Mouse (Mus musculus): ENCODE results near the gene Tmem44.

Gene Tmem44

DNA sequence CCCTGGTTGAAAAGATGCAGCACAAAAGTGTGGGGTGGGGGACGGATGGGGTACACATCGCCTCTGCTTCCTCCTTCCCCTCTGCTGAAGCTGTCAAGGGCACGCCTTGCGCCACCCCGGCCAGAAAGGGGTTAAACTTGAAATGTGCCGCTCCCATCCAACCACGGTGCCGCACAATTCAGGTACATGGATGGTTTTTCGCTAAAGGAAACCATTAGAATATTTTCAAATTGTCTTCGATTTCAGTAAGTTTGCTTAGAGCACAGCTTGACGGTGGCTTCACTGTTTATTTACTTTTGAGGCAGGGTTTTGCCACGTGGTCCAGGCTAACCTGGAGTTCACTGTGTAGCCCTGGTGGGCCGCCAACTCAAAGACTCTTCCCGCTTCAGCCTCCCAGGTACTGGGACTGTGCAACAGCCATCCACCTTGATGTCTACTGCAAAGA, at the start of gene Tmem44:
Tmem44 (minus strand) TSS at position 95 of the 445 bp plus-strand sequence.
- in situ Hi-C loops (cut with MboI; ENCODE audit: low pct_unique_long_range_greater_than_20kb in 1 of 2, low sequenced_read_pairs in 2 of 2, unreplicated experiment in 1 of 2), result no loop called here

DNA sequence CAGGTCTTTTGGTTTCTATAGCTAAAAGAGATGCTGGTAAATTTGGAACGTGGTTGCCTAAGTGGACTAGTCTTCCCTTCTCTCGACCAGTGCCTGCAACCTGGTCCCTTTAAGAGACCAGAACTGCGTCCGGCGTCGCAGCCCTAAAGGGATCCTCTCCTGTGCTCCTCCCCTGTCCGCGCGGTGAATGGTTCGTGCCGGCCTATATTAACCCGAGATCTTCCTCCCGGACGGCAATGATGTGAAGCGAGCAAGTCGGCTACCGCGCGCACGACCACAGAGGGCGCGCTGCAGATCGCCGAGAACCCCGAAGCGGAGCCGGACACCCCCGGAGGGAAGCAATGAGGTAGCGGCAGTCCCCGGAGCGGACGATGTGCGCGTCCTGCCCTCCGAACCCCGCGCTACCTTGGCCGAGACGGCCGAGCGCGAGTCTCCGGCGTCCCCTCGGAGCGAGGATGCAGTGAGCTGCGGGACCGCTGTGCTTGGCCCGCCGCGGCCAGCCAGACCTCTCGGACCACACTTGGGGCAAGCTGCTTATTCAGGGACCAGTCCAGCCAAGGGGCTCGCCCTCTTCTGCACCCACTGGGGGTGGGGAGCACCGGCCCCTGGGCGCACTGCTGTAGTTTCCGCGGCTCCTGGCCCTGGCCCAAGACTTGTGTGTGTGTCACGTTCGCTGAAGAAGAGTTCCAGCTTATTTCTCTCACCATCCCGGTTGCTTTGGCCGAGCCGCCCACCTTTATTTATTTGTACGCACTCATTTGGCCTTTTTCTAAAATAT, 49.0 kb upstream of the Tmem44 start, which contains the start of gene Fam43a:
Fam43a (plus strand) TSS at position 233 of the 778 bp plus-strand sequence.
- in situ Hi-C loops (cut with MboI; ENCODE audit: low pct_unique_long_range_greater_than_20kb in 1 of 2, low sequenced_read_pairs in 2 of 2, unreplicated experiment in 1 of 2), result loop anchor here (10.0 to 25.0 kb wide), 7 partner anchors 145 to 763 kb away; no protein-coding TSS in a partner anchor

DNA sequence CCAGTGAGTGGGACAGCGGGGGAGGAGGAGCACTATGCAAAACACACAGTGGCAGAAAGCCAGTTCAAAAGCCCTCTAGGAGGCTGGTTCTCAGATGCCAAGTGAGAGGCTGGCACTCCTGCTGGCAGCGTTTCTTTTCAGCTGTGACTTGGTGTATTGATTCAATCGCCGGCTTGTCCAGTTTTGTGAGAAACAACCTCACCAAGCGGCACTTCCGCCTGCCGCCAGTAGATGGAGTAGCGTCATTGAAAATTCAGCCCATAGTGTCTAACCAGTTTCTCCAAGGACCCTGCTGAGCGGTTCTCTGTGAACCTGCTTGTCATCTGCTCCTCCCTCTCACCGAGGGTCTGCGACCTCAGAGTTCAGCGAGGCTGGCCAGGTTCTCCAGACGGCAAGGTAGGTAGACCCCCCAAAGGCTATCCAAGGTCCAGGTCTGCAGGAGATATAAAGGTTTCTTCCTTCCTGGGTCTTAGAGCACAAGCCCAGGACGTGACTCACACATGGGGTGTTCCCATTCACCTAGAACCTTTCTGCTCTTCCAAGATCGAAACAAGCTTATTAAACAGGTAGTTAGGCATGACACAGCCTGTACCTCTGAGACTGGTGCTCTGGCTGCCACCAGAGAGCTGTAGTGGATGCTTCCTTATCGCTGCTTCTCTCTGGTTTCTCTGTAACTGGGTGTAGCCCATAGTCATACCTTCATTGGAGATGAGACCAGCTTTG, 46.5 kb upstream of the Tmem44 start:
- in situ Hi-C loops (cut with MboI; ENCODE audit: low pct_unique_long_range_greater_than_20kb in 1 of 2, low sequenced_read_pairs in 2 of 2, unreplicated experiment in 1 of 2), result loop anchor here (10.0 to 25.0 kb wide), 7 partner anchors 148 to 765 kb away; no protein-coding TSS in a partner anchor

DNA sequence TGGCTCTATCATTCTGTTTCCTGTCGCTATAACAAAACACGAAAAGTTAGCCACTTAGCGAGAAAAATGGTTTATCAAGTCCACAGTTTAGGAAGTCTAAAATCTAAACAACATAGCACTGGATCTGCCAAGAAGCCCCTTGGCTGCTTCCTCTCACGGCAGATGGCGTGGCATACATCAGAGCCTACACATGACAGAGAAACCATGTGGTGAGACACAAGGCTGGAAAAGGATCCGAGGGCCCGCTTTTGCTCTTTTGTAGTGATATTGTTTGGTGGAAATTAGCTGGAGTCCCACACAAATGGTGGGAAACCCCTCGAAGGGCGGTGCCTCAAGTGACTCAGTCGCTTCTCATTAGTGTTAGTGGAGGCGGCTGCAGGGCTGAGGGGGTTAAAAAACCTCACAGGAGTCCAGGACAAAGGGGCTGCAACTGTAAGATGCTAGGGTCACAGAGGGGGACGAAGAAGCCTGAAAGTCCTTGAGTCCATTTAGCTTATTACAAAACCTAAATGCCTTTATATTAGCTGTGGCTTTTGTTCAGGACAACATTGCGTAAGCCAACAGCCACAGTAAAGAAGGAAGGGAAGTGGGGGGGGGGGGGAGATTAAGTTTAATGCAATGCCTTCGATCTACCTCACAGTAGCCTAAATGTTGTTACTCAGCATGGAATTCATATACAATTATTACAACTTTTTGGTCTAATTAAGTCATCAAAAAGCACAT, 45.4 kb upstream of the Tmem44 start:
- in situ Hi-C loops (cut with MboI; ENCODE audit: low pct_unique_long_range_greater_than_20kb in 1 of 2, low sequenced_read_pairs in 2 of 2, unreplicated experiment in 1 of 2), result loop anchor here (10.0 to 25.0 kb wide), 7 partner anchors 149 to 766 kb away; no protein-coding TSS in a partner anchor

DNA sequence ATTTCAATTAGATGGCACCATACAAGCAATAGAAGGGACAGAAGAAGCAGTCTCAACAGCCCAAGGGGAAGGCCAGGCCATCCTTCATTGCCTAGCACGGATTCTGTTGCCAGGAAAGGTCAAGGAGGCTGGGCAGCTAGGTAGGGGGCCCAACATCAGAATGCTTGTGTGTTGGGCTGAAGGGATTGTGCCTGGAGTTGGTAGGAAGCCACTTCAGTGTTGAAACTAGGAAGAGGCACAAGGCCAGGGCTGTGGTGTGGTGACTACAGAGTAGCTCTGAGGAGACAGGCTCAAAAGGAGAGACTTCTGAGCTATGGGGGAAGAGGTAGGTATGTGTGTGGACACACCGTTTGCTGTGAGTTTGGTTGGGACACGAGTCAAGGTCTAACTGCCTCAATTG, 44.7 kb upstream of the Tmem44 start:
- in situ Hi-C loops (cut with MboI; ENCODE audit: low pct_unique_long_range_greater_than_20kb in 1 of 2, low sequenced_read_pairs in 2 of 2, unreplicated experiment in 1 of 2), result loop anchor here (10.0 to 25.0 kb wide), 7 partner anchors 149 to 767 kb away; no protein-coding TSS in a partner anchor

DNA sequence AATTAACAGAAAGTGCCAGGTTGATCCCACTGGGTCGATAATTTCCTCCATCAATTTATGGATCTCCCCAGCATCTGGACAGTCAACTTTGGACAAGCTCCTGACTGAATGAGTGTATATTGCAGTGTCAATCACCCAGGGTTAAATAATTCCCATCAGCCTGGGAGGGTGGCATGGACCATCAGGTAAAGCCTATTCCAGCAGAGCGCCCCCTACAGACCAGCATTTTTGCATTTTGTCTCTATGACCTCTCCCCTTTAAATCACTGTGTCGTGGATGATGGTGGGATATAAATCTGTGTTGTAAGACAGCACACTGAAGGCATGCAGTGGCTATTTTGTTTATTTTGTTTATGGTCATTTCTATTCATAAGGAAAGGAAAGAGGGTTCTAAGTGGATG, 41.3 kb upstream of the Tmem44 start:
- in situ Hi-C loops (cut with MboI; ENCODE audit: low pct_unique_long_range_greater_than_20kb in 1 of 2, low sequenced_read_pairs in 2 of 2, unreplicated experiment in 1 of 2), result loop anchor here (10.0 to 25.0 kb wide), 7 partner anchors 153 to 770 kb away; no protein-coding TSS in a partner anchor

DNA sequence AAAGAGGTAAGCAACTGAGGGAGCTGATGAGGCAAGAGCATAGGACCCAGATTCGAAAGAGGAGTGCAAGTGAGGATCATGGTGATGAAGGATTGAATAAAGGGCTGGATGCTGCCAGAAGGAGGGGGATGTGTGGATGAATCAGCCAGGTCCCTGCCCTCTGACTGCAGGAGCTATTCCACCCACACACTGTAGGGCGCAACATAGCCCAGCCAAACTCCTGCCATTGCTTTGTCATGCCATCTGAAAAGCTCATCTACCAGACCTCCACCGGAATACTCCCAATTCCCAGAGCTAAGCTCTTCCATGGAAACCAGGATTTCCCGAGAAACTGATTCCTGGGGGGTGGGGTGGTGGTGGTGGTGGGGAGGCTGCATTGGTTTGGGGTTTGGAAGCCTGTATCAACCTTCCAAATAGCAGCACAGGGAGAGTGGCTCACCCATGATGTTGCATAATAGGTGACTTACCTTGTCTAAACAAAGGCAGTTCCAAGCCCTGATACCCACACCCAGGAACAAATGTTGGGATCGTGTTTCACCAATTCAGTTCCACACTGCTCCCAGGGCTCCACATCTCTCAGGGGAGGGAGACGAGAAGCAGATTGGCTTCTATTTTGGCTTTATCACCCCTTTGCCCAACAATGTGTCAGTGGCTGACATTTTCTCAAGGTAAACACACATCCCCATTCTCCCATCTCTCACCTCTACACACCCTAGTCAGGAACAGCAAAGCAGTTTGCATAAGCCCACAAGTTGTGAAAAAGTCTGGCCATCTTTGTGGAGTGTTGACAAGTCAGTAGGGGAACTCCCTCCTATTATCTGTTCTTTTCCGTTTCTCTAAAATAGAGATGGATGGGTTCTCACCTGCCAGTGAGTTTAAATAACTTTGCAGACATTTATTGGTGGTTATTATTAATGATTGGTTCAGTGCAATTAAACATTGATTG, 39.9 kb upstream of the Tmem44 start:
- in situ Hi-C loops (cut with MboI; ENCODE audit: low pct_unique_long_range_greater_than_20kb in 1 of 2, low sequenced_read_pairs in 2 of 2, unreplicated experiment in 1 of 2), result loop anchor here (10.0 to 25.0 kb wide), 7 partner anchors 154 to 772 kb away; no protein-coding TSS in a partner anchor

DNA sequence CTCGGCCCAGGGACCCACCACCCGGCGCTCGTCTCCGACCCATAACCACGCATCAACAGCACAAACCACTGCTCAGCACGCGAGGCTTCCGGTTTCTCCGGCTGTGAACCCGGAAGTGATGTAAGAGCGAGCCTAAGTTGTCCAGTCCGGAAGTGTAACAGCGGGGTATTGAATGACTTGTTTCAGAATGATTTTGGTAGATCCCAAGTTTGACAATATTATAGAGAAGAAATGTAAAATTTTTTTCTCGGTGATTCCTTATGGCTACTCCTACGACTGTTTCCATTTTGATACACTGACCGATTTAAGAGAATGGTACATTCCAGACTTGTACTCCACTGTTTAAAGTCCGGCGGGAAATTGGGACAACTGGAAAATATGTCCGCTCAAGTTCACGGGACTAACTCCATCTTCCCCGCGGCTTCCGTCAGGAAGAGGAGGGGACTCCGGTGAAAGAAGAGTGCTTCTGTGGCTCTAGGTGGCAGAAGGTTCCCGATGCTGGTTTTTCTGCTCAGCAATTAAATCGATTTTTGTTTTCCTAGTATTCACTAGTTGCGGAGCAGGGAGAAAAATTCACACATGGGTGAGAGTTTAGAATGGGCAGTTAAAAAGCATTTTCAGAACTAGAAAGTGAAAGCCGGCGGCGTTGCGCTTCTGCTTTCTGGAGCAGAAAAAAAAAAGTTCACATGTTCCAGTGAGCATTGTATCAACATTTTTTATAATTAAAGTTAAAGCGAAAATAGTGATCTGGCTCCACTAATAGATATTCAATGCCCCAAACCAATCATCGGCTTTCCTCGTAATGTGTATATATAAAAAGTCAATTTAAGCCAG, 37.1 kb upstream of the Tmem44 start, which contains the start of gene Lsg1:
Lsg1 (minus strand) TSS at position 99 of the 834 bp plus-strand sequence.
- in situ Hi-C loops (cut with MboI; ENCODE audit: low pct_unique_long_range_greater_than_20kb in 1 of 2, low sequenced_read_pairs in 2 of 2, unreplicated experiment in 1 of 2), result loop anchor here (25.0 kb wide), 2 partner anchors 750 to 775 kb away; no protein-coding TSS in a partner anchor

DNA sequence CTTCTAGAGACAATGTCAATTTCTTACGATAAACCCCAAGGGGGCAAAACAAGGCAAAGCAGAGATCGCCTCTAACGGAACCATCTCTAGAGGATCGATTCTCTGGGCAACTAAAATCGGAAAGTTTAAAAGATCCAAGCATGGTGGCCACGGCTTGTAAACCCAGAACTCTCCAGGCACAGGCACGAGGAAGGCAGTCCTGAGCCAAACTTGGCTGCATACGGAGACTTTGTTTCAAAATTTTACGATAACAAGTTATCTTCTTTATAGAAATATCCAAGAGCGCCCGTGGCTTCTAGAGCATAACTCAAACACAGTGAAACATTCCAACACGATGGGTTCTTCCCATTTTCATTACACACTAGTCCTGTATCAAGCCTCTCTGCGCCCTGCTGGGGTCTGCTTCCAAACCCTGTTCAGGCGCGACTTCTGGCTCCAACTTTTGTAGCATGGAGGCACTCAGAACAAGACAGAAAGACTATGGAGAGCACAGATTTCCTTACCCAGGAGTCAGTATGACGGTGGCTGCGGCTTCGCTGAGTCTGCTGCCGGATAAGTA, 36.4 kb upstream of the Tmem44 start:
- in situ Hi-C loops (cut with MboI; ENCODE audit: low pct_unique_long_range_greater_than_20kb in 1 of 2, low sequenced_read_pairs in 2 of 2, unreplicated experiment in 1 of 2), result loop anchor here (25.0 kb wide), 2 partner anchors 750 to 775 kb away; no protein-coding TSS in a partner anchor

DNA sequence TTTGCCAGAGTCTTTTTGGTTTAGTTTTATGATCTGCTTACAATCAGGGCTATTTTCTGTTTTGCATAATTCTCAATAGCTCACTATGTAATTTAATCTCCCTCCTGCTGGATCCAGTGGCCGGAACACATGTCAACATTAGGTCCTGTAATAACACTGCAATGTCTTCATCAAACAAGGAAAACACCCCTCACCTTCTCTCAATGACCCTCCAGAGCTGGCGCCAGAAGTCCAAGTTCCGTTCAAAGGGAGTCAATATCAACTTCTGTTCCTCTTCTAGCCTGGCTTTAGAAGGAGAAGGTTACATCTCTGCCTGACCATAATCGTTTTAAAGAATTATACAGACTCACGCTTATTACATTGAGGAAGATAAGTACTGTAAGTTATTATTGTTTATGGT, 30.1 kb upstream of the Tmem44 start:
- in situ Hi-C loops (cut with MboI; ENCODE audit: low pct_unique_long_range_greater_than_20kb in 1 of 2, low sequenced_read_pairs in 2 of 2, unreplicated experiment in 1 of 2), result loop anchor here (25.0 kb wide), 2 partner anchors 757 to 782 kb away; no protein-coding TSS in a partner anchor

DNA sequence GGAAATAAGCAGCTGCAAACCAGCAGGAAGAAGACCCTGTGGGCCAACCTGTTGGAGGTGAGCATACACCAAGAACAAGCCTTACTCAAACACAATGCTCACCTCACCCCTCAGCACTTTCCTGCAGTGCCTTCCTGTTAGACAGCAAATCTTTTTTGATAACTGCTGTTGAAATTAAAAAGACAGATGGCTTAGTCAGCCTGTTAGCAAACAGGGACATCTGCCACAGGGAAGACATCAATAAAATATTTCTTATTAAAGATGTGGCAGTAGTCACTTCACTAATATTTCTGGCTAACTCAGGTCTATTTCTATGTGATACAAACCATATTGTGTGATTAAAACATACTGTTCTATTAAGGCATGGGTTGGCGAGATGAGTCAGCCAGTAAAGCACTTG, 25.8 kb upstream of the Tmem44 start:
- in situ Hi-C loops (cut with MboI; ENCODE audit: low pct_unique_long_range_greater_than_20kb in 1 of 2, low sequenced_read_pairs in 2 of 2, unreplicated experiment in 1 of 2), result loop anchor here (25.0 kb wide), 2 partner anchors 761 to 786 kb away; no protein-coding TSS in a partner anchor

DNA sequence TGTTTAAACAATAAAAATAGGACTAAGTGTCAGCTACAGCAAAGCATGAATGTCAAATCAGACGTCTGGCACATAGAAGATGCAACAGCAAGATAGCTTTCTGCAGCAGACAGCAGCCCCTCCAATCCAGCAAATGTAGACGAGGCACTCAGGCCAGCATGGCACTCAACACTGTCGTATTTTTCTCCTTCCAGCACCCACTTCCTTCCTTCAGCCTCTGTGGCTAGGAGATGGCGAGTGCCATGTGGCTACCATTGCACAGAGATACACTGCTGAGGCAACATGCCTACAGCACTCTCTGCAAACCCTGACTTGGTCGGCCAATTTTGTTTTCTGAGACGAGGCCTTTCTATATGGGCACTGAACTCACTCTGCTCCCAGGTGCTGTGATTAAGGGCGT, 25.2 kb upstream of the Tmem44 start:
- in situ Hi-C loops (cut with MboI; ENCODE audit: low pct_unique_long_range_greater_than_20kb in 1 of 2, low sequenced_read_pairs in 2 of 2, unreplicated experiment in 1 of 2), result loop anchor here (25.0 kb wide), 2 partner anchors 761 to 786 kb away; no protein-coding TSS in a partner anchor

DNA sequence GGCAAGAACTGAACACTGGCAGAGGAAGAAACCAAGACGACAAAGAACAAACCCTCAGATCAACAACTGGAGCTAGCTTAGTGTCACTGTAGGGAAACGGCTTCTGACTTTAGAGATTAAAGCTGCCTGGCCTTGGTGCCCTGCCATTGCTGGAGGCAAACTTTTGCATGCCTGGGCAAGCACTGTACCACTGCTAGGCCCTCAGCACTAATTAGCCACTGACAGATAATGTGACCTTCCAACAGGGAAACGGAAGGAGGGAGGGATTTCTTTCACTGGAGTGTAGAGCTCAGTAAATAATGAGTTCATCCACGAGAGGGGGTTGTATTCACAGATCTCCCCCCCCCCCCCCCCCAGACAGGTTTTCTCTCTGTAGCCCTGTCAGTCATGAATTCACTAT, 21.6 kb upstream of the Tmem44 start:
- in situ Hi-C loops (cut with MboI; ENCODE audit: low pct_unique_long_range_greater_than_20kb in 1 of 2, low sequenced_read_pairs in 2 of 2, unreplicated experiment in 1 of 2), result no loop called here

DNA sequence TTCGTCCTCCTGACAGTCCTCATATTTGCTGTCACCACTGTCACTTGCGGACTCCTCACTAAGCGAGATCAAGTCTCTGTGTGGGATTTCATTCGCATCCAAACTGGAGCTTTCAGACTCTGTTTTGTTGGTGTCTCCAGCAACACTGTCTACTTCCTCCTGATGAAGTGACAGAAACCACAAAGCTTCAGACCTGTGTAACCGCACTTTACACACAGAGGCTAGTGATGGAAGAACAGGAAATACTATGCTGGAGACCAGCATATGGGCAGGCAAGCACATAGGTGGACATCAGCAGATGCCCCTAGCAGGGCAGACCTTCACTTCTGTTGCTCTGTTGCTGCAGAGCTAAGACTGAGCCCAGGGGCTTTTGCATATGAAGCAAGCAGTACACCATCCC, 20.7 kb upstream of the Tmem44 start:
- in situ Hi-C loops (cut with MboI; ENCODE audit: low pct_unique_long_range_greater_than_20kb in 1 of 2, low sequenced_read_pairs in 2 of 2, unreplicated experiment in 1 of 2), result no loop called here

DNA sequence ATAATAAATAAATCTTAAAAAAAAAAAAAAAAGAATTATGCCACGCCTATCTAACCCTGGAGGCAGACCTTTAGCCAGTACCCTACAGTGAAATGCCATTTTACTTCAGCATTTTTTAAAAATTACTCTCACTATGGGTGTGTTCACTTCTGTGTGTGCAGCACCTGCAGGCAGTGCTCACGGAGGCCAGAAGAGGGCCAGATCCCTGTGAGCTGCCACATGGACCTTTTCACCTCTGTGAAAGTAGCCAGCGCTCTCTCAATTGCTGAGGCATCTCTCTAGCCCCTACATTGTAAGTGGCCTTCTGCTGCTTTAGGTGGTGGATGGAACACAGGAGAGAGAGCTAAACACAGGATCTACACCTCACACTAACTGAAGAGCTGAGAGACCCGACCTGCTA, 19.5 kb upstream of the Tmem44 start:
- in situ Hi-C loops (cut with MboI; ENCODE audit: low pct_unique_long_range_greater_than_20kb in 1 of 2, low sequenced_read_pairs in 2 of 2, unreplicated experiment in 1 of 2), result no loop called here

DNA sequence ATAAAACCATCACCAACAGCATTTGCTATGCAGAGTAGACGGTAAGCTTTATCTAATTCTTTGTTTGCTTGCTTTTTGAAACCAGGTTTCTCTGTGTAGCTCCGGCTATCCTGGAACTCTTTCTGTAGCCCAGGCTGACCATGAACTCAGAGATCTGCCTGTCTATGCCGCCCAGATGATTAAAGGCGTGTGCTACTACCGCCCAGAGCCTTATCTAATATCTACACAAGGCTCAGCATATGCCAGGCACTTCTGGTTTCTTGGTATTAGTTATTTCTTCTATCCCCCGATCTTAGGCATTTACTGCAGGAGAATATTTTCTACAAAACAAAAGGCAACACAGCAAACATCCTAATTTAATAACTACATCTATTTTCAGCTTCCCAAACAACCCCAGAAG, 15.0 kb upstream of the Tmem44 start:
- in situ Hi-C loops (cut with MboI; ENCODE audit: low pct_unique_long_range_greater_than_20kb in 1 of 2, low sequenced_read_pairs in 2 of 2, unreplicated experiment in 1 of 2), result no loop called here

Data from mouse embryonic stem cell (cell line).